Mouse (Mus musculus) fibroblast of lung, adult 2 months (primary cell): ENCODE measurements at regions not wholly inside any gene's neighbourhood (a gene's known extent, or its start where the extent isn't known, plus 50 kb on each side); places are given as distances from the start of the nearest gene placed in this dataset.

Experiments
- DNase-seq: peaks from one replicate; pipeline ENCODE4 v3.0.0-alpha.2; 2011; ENCODE audit warnings: low read depth

- no peak for DNase-seq
These were observed 144.5 kb upstream of the Krr1 start for GRCm38 (mm10) chr10:111827930-111828329.

DNA sequence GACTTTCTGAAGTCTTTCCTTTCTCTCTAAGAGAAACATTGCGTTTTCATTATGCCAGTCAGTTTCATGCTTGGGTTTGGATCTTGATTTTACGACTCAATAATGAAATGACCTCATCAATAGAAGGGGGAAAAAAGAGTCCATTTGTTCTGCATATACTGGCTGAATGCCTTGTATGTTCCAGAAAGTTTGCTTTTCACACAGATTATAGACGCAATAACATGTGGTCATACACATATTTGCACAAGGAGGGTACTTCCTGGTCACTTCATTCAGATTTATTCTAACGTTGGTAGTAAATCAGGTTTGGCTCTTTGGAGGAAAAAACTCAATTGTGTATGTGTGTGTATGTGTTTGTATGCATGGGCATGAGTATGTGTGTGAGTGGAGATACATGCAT lies 143.9 kb upstream of the Krr1 start:
- DNase-seq: no peak

- no peak for DNase-seq
These were observed 143.2 kb upstream of the Krr1 start for GRCm38 (mm10) chr10:111829291-111829690.

GRCm38 (mm10) chr10:111831105-111831504 lies 141.4 kb upstream of the Krr1 start:
- DNase-seq: no peak

DNA sequence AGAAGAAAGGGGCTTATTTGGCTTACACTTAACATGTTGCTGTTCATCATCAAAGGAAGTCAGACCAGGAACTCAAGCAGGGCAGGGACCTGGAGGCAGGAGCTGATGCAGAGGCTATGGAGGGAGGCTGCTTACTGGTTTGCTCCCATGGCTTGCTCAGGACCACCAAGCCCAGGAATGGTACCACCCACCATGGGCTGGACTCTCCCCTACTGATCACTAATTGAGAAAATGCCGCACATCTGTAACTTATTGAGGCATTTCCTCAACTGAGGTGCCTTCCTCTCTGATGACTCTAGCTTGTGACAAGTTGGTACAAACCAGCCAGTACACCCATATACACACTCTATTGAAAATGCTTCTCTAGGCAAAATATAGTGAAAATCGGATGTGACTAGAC lies 138.9 kb upstream of the Krr1 start:
- no peak for DNase-seq

GRCm38 (mm10) chr10:111834280-111834679 lies 138.2 kb upstream of the Krr1 start:
- DNase-seq: no peak

DNA sequence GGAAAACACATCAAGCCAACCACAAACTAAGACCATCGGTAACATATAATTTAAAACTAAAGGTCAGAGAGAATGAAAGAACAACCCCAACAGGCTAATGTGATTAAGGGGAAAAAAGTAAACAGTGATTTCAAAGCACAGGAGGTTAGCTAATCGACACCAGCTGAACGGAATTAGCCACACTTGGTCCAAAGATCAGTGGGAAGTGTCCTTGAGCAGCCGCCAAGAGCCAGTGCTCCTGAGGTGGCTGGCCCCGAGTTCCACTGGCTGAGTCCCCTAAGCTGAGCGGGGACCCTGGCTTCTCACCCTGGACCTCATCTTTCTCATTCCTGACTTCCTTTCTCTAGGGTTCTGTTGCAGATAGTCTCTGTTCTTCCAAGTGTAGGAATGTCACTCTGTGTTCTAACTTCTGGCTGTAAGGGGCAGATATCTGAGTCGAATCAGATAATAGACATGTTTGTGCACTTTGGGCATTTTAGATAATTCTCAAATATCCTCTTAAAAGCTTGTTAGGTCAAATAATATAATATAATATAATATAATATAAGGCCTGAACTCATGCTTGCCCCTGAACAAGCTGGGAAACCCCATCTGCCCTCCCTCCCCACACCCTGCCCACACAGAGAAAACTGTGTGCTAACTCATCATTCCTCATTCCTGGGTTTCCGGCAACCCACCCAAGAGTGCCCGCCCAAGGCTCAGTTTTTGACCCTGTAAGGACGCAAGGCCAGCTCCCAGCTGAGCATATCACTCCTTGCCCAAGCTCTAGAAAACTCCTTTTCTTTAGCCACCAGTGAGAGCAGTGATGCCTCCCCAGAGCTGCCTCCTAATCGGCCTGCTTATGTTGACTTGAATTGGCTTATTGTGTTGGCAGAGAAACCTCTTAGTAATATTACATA lies 137.3 kb upstream of the Krr1 start:
- no peak for DNase-seq

GRCm38 (mm10) chr10:111836191-111836590 lies 136.3 kb upstream of the Krr1 start:
- no peak for DNase-seq

DNA sequence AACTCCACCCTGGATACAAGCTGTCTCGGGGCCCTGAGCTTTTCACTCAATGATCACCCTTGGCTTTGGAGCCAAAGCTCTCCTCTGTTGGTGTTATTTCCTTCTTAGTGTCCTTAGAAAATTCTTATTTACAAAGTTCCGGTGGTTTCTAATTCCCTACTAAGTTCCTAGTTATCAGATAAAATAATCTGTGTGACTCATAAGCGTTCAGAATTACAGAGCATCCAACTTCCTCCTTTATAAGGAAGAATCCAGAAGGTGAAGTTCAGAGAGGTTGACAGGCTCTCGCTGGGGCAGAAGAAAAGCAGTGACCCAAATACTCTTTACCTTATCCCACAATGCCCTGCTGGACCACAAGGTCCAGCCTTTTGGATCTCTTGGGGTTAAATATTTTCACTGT lies 135.7 kb upstream of the Krr1 start:
- no peak for DNase-seq

DNA sequence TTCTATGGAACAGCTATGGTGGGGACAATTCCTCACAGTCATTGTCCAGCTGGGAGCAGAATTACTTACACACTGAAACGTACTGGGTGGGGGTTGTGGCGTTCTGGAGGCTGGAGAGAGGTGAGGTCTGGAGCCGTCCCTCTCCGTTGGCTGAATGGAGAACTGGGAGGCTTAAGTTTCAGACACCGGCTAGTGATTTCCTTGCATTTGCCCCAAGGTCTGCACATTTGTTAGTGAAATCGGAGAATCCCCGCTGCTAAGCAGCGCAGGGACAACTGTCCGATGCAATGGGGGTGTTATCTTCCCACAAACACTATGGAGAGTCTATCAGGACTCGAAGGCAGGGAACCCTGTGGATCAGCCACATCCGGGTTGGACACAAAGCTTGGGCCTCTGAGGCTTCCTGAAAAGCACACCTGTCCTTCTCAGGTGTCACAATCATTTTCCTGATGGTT lies 130.1 kb upstream of the Krr1 start:
- no peak for DNase-seq

DNA sequence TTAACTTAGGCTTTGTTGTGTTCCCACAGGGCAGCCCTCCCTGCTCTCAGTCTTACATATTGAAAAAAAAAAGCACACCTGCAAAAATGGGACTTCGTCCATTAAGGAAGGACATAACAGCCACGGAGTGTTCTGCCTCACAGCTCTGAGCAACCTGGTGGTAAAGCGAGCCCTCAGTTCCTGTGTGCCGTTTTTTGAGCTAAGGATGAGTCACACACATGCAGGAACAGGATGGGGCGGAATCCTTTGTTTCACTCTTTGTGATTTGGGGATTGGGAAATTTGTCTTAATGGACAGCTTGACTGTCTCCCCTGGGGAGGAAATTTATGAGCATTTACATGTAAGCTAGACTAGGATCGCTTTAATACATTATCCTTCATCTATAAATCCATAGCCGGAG lies 129.6 kb upstream of the Krr1 start:
- DNase-seq: no peak

GRCm38 (mm10) chr10:111843301-111843700 lies 129.2 kb upstream of the Krr1 start:
- no peak for DNase-seq

DNA sequence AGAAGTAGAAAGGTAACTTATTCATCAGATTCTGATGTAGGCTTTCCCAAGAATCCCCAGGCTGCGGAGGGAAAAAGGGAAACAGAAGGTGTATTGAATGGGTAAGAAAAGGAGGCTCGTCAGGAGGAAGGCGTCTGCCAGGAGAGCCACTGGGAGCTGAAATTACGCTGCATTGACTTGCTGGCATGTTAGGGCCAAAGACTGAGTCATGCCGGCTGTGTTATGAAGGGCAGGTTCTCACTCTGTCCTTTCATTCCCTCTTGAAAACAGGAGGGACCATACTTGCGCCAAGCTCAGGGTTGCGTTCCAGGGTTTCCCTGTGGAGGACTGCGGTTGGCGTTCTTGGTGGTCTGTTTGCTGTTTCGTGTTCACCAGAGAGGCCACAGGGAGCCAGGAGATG lies 128.3 kb upstream of the Krr1 start:
- peak; percentile 54 for DNase-seq

GRCm38 (mm10) chr10:111845946-111846345 lies 126.5 kb upstream of the Krr1 start:
- DNase-seq: no peak

DNA sequence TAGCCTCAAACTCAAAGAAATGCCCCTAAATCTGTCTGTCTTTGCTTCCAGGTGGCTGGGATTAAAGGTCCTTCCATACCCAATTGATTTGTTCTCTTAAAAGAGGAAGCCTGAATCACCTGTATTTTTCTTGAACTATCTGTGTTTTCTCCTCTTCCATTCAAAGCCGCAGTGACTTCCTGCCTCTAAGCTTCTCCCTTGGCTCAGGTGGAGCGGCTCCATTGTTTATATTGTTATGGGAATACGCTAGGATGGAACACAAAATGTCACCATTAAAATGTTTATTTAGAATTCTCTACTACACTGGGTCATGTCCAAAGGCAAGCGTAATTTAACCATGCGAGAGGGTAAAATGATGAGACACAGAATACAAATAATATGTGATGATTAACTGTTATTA lies 118.2 kb upstream of the Krr1 start:
- no peak for DNase-seq

DNA sequence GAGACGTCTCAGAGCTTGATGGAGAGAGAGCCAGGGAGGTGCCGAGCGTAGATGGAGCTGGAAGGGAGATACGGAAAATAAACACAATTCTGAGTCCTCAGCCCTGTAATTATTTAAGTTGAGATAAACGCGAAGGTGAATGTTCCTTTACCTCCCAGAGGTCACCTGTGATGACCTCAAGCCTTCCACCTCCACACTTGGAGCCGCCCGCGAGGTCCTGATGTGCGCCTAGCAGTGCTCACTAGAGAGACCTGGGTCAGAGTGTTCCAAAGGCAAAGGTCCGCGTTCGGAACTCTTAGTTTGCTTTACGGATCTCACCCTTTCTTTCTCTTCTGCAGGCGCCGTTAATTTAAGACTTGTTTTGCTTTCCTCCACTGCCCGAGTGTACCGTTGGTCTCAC lies 117.0 kb upstream of the Krr1 start:
- no peak for DNase-seq

DNA sequence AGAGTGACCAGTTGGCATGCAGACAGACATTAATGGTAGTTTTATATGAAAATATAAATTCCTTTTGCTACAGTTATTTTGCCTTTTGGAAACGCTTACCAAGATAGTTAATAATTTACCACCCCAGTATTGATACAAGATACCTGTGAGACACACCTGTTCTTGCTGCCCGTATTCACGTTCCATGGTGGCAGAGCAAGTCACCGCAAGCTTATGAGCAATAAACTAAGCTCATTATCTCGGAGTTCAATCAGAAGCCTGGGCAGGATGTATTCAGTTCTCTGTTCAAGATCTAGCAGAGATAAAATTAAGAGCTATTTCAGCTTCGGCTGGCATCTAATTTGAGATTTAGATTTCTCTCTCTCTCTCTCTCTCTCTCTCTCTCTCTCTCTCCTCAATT lies 114.1 kb upstream of the Krr1 start:
- DNase-seq: no peak

DNA sequence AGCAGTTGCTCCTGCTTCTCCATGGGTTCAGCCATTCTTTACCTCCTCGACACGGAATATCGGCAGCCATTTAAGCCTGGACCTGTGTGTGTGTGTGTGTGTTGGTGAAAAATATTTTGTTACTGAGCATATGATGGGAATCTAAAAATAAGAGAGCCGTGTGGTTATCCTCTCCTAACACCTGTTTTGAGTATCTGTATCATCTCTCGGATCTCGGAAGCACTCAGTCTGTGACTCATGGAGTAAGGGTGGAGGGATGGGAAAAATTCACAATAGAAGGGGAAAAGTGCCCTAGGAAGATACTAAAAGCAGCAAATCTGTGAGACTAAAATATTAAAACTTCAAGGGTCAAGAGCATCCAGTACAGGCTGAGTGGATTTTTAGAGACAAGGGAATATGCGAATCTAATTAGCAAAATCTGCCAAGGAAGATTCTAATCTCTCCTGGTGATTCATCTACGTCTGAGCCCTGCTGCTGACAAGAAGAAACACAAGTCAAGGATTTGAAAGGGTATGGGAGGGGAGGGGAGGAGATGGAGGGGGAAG lies 107.1 kb upstream of the Krr1 start:
- DNase-seq: no peak

GRCm38 (mm10) chr10:111867102-111867501 lies 105.4 kb upstream of the Krr1 start:
- no peak for DNase-seq

GRCm38 (mm10) chr10:111867538-111867937 lies 104.9 kb upstream of the Krr1 start:
- no peak for DNase-seq

DNA sequence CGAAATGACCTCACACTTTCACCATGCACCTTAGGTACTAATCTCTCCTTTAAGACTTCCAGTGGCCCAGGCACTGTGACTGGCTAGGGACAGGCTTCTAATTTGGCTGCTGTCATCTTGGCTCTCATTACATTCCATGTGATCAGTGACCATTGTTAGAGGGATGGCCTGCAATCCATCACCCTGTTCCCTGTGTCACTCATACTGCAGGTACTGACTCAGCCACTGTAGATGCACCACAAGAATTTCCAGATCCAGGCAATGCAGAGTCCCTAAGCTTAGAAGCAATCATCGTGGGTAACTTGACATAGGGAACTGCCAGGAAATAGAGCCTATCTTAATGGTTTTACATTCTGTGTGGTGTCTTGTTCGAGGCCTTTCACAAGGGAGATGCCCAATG lies 92.1 kb upstream of the Krr1 start:
- DNase-seq: no peak

DNA sequence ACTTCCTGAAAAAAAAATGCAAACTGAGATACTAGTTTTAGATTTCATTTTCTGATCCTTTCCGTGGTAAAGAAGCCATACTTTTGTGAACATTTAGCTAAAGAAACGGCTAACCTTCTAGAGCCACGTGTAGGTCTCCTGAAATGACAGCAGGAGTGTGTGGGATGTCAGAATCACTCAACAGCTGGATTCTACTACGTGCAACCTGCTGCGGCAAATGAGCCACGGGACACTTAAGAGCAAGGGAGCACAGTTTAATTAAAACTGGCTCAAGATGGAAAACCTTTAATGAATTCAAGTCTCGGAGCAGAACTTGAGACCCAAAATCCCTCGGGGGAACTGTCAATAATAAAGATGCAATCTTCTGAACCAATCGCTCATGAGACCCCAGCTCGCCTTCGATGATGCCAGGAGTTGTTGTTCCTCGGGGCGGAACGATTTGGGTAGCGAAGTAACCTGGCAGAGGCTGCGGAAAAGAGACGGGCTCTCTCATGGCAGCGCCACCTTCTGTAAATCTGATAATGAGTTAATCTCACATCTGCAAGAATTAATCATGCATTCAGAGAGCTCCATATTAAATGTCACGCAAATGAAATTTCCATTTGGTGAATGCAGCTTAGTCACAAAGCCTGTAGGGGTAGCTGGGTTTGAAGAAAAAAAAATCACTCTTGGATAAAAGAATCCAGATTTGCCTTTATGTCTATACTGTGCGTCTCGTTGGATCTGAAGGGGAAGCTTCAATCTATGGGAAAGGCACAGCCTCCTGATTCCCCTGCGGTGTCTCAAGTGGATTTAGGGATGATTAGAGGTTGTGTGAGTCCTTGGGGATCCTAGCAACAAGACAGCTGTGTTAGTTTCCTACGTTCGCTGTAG lies 90.9 kb upstream of the Krr1 start:
- DNase-seq: no peak

GRCm38 (mm10) chr10:111882521-111882920 lies 89.9 kb upstream of the Krr1 start:
- DNase-seq: no peak
